Mouse (Mus musculus) heart, embryonic 14.5 days (tissue): Measurements from ENCODE around the gene Prkcb. TPM values are rescaled to one million over a fixed set of nuclear protein-coding genes. Genes with fewer than 3 reads are reported as not detected.

Source experiments
- ATAC-seq: fragments of 200-750 bp; cut with Nextera tagmentation; 2 replicates; pipeline ENCODE4 v1.8.0; 2017; ENCODE audit warnings: low read depth, moderate TSS enrichment; ENCODE audit not compliant: insufficient number of reproducible peaks, insufficient read depth, low FRiP score
- H3K27ac ChIP-seq, 2 experiments: fragments of 200-500 bp in 1 of 2; fragments of 300-500 bp in 1 of 2; sonication (generic) in 1 of 2; replicated peaks in 1 of 2; 2 replicates each; pipeline ENCODE4 v1.5.1; 2012 to 2014; ENCODE audit warnings: low read depth in 2 of 2, low read length in 2 of 2, control low read depth in 1 of 2, mild to moderate bottlenecking in 1 of 2, mixed read lengths in 1 of 2; ENCODE audit not compliant: control insufficient read depth in 1 of 2, insufficient read depth in 1 of 2
- H3K27me3 ChIP-seq: fragments of 300-500 bp; sonication (generic); 2 replicates; pipeline ENCODE4 v1.6.1; 2014; ENCODE audit warnings: mild to moderate bottlenecking, low read length, control low read depth; ENCODE audit not compliant: control insufficient read depth, insufficient read depth
- H3K36me3 ChIP-seq: fragments of 300-500 bp; sonication (generic); 2 replicates; pipeline ENCODE4 v1.6.1; 2014; ENCODE audit warnings: mild to moderate bottlenecking, control low read depth, low read length, mixed read lengths; ENCODE audit not compliant: control insufficient read depth, insufficient read depth
- H3K4me1 ChIP-seq, 2 experiments: fragments of 200-500 bp in 1 of 2; fragments of 300-500 bp in 1 of 2; sonication (generic) in 1 of 2; 2 replicates each; pipeline ENCODE4 v1.6.1; 2012 to 2014; ENCODE audit warnings: low read length in 2 of 2, control low read depth in 1 of 2, mixed read lengths in 1 of 2; ENCODE audit not compliant: control insufficient read depth in 2 of 2, insufficient read depth in 2 of 2
- H3K4me2 ChIP-seq: fragments of 300-500 bp; sonication (generic); 2 replicates; pipeline ENCODE4 v1.6.1; 2014; ENCODE audit warnings: mild to moderate bottlenecking, low read length
- H3K4me3 ChIP-seq, 2 experiments: fragments of 200-500 bp in 1 of 2; fragments of 300-500 bp in 1 of 2; sonication (generic) in 1 of 2; 2 replicates each; pipeline ENCODE4 v1.5.1; 2012 to 2014; ENCODE audit warnings: low read length in 2 of 2, mild to moderate bottlenecking in 2 of 2, control low read depth in 1 of 2, low read depth in 1 of 2, moderate library complexity in 1 of 2; ENCODE audit not compliant: control insufficient read depth in 1 of 2, insufficient read depth in 1 of 2
- H3K9ac ChIP-seq: fragments of 300-500 bp; sonication (generic); 2 replicates; pipeline ENCODE4 v1.6.1; 2014; ENCODE audit warnings: mild to moderate bottlenecking, low read length
- H3K9me3 ChIP-seq: fragments of 300-500 bp; sonication (generic); 2 replicates; pipeline ENCODE4 v1.6.1; 2016; ENCODE audit warnings: low read length, control low read depth; ENCODE audit not compliant: control insufficient read depth
- WGBS: fragments of 180-500 bp; shearing (Covaris S2); extraction: QIAGEN DNeasy Blood & Tissue Kit; methylation state at CpG from one replicate; pipeline ENCODE4 v1.1.7; 2014; 5-methylcytosine and 5-hydroxymethylcytosine counted together
- polyA plus RNA-seq: library from polyadenylated mRNA; unstranded; fragments of >200 nt; fragmentation: Nextera tagmentation; extraction: Ambion mirVana; gene quantifications from 2 replicates; pipeline ENCODE4 v1.2.1, GENCODE M21; 2014

The Prkcb gene
- polyA plus RNA-seq, 1 experiment from 2014 or later: 6.7 TPM

DNA sequence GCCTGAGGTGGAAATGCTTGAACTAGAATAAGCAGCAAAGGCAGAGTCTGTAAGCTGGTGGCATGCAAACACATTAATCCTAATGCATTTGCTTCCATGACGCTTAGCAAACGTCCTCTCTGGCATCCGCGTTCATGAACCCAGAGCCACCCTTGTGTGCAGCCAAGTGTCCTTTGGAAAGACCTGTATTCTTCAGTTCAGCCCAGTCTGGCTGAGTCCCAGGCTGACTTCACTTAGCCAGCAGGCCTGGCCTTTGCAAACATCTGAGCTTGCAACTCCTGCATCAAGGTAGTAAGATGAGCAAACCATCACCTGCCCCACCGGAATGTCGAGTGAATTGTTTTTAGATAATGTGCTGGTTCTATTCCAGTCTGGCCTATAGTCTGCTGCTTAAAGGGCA is 126.1 kb downstream of the Prkcb start:
- Histone ChIP-seq H3K9ac (no peak overlapping the region), H3K27me3 (no peaks in the 10 kb centered on the region), H3K4me2 (no peak overlapping the region), H3K27ac (no peak overlapping the region), H3K36me3 (no peaks in the 10 kb centered on the region), H3K9me3 (no peaks in the 10 kb centered on the region), H3K4me3 (no peak overlapping the region), H3K4me1 (no peaks in the 10 kb centered on the region)
- no peak for ATAC-seq
- 87% methylated on average over 6 of the region's 6 CpGs for WGBS

DNA sequence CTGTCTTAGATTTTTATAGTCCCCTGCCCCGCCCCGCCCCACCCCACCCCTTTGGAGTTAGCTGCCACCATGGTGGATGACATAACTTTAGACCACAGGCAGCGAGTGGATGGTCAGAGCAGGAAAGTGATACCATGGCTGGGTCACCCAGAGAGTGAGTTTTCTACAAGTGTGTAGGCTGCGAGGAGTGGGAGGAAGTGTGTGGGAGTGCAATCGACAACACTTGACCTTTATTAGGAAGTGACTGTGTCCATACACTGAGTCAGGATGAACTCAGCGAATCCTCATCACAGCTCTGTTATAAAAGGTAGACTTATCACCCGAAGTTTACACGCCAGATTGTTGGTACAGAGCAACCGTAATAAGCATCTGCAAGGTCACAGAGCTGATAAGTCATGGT is 126.8 kb downstream of the Prkcb start:
- 78% methylated on average over 9 of the region's 9 CpGs for WGBS
- no peaks in the 10 kb centered on the region for H3K4me1 ChIP-seq
- H3K9me3 ChIP-seq: no peaks in the 10 kb centered on the region
- H3K27me3 ChIP-seq: no peaks in the 10 kb centered on the region
- ATAC-seq: no peak; the same call in 1 of the 2 replicates
- H3K27ac ChIP-seq: no peak overlapping the region
- no peak overlapping the region for H3K4me2 ChIP-seq
- no peak overlapping the region for H3K9ac ChIP-seq
- H3K4me3 ChIP-seq: no peak overlapping the region
- no peaks in the 10 kb centered on the region for H3K36me3 ChIP-seq

DNA sequence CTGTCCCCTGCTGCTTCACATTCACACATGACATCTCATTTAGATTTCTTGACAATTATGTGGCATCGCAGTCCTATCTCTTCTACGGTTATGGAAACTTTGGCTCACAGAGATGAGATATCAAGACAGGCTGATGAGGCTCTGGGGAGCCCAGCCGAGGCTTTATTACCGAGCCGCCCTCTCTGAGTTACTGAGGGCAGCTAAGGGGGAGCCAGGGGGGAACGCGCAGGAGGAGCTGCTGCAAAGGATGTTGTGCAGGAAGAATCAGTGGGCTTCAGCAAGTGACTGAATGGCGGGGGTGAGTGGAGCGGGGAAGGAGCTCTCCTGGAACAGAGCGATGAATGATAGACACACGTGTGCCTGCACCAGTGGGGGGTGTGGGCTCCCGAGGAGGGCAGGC is 127.4 kb downstream of the Prkcb start:
- no peak for ATAC-seq
- Histone ChIP-seq H3K4me2 (no peak overlapping the region), H3K4me3 (no peak overlapping the region), H3K36me3 (no peaks in the 10 kb centered on the region), H3K9ac (no peak overlapping the region), H3K9me3 (no peaks in the 10 kb centered on the region), H3K27ac (no peak overlapping the region), H3K4me1 (no peaks in the 10 kb centered on the region), H3K27me3 (no peaks in the 10 kb centered on the region)
- WGBS: 64% methylated on average over 12 of the region's 12 CpGs

GRCm38 (mm10) chr7:122418551-122418950 is 130.0 kb downstream of the Prkcb start:
- H3K9ac ChIP-seq: no peak overlapping the region
- H3K9me3 ChIP-seq: no peaks in the 10 kb centered on the region
- H3K27ac ChIP-seq: no peak overlapping the region
- no peaks in the 10 kb centered on the region for H3K36me3 ChIP-seq
- no peak overlapping the region for H3K4me2 ChIP-seq
- WGBS: 84% methylated on average over 3 of the region's 3 CpGs
- no peaks in the 10 kb centered on the region for H3K4me1 ChIP-seq
- H3K4me3 ChIP-seq: no peak overlapping the region
- no peak for ATAC-seq
- no peaks in the 10 kb centered on the region for H3K27me3 ChIP-seq

DNA sequence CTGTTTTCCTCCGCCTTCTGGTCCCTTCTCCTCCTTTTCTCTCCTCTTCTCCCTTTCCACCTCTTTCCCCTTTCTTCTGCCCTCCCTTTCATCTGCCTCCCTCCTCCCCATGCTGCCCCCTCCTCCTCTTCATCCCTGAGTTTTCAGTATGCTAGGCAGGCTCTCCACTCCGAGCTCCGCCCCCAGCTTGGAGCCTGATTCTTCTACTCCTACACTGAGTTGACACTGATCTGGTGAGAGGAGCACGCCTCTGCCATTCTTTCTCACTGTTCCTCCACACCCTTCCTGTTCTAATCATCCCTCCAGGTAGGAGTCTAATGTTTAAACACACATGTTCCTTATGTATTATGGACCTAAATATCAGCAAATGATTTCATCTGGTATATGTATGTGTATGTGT is 135.3 kb downstream of the Prkcb start:
- no peak for ATAC-seq
- Histone ChIP-seq H3K27me3 (no peaks in the 10 kb centered on the region), H3K36me3 (no peaks in the 10 kb centered on the region), H3K4me2 (no peak overlapping the region), H3K9me3 (no peaks in the 10 kb centered on the region), H3K9ac (no peak overlapping the region), H3K27ac (no peak overlapping the region), H3K4me1 (no peaks in the 10 kb centered on the region), H3K4me3 (no peak overlapping the region)
- 59% methylated on average over 4 of the region's 4 CpGs for WGBS

GRCm38 (mm10) chr7:122429134-122429533 is 140.6 kb downstream of the Prkcb start:
- Histone ChIP-seq H3K36me3 (no peaks in the 10 kb centered on the region), H3K4me2 (no peak overlapping the region), H3K9ac (no peak overlapping the region), H3K27me3 (no peaks in the 10 kb centered on the region), H3K4me3 (no peak overlapping the region), H3K9me3 (no peaks in the 10 kb centered on the region), H3K27ac (no peak overlapping the region), H3K4me1 (no peaks in the 10 kb centered on the region)
- 63% methylated on average over 5 of the region's 5 CpGs for WGBS
- no peak for ATAC-seq

GRCm38 (mm10) chr7:122432401-122432800 is 143.8 kb downstream of the Prkcb start:
- no peak overlapping the region for H3K27ac ChIP-seq
- H3K4me3 ChIP-seq: no peak overlapping the region
- 82% methylated on average over 4 of the region's 4 CpGs for WGBS
- H3K36me3 ChIP-seq: no peaks in the 10 kb centered on the region
- H3K4me1 ChIP-seq: peaks cover 3 to 11% of the 10 kb centered on the region in 2 experiments; a peak in 3 of 4 replicates
- H3K9me3 ChIP-seq: no peaks in the 10 kb centered on the region
- H3K27me3 ChIP-seq: no peaks in the 10 kb centered on the region
- H3K9ac ChIP-seq: no peak overlapping the region
- no peak overlapping the region for H3K4me2 ChIP-seq
- ATAC-seq: no peak

- Histone ChIP-seq H3K4me2 (no peak overlapping the region), H3K9me3 (no peaks in the 10 kb centered on the region), H3K4me1 (peaks cover 3 to 11% of the 10 kb centered on the region in 2 experiments; a peak in 3 of 4 replicates), H3K4me3 (no peak overlapping the region), H3K27ac (no peak overlapping the region), H3K36me3 (no peaks in the 10 kb centered on the region), H3K9ac (no peak overlapping the region), H3K27me3 (no peaks in the 10 kb centered on the region)
- ATAC-seq: no peak
- 71% methylated on average over 5 of the region's 5 CpGs for whole genome bisulfite sequencing
Measured at GRCm38 (mm10) chr7:122433377-122433776, 144.8 kb downstream of the Prkcb start.
